Mouse (Mus musculus) forebrain, embryonic 12.5 days (tissue): ENCODE measurements around the gene Rps2. TPM values are rescaled to one million over a fixed set of nuclear protein-coding genes. Genes with fewer than 3 reads are reported as not detected.

Source experiments
- ATAC-seq: fragments of 200-750 bp; cut with Nextera tagmentation; 2 replicates; pipeline ENCODE4 v1.8.0; 2017; ENCODE audit warnings: moderate TSS enrichment; ENCODE audit not compliant: low FRiP score
- H3K27ac ChIP-seq: fragments of 300-500 bp; sonication (generic); 2 replicates; pipeline ENCODE4 v1.5.1; 2016; ENCODE audit warnings: mild to moderate bottlenecking
- H3K27me3 ChIP-seq: fragments of 300-500 bp; sonication (generic); 2 replicates; pipeline ENCODE4 v1.6.1; 2016; ENCODE audit warnings: mild to moderate bottlenecking
- H3K36me3 ChIP-seq: fragments of 300-500 bp; sonication (generic); replicated peaks from 2 replicates; pipeline ENCODE4 v1.6.1; 2016; ENCODE audit warnings: mild to moderate bottlenecking
- H3K4me1 ChIP-seq: fragments of 300-500 bp; sonication (generic); 2 replicates; pipeline ENCODE4 v1.6.1; 2016
- H3K4me2 ChIP-seq: fragments of 300-500 bp; sonication (generic); 2 replicates; pipeline ENCODE4 v1.6.1; 2016; ENCODE audit warnings: mild to moderate bottlenecking, moderate library complexity
- H3K4me3 ChIP-seq: fragments of 300-500 bp; sonication (generic); replicated peaks from 2 replicates; pipeline ENCODE4 v1.5.1; 2016; ENCODE audit warnings: mild to moderate bottlenecking
- H3K9ac ChIP-seq: fragments of 300-500 bp; sonication (generic); 2 replicates; pipeline ENCODE4 v1.6.1; 2016; ENCODE audit warnings: mild to moderate bottlenecking
- H3K9me3 ChIP-seq: fragments of 300-500 bp; sonication (generic); 2 replicates; pipeline ENCODE4 v1.6.1; 2016
- WGBS: fragments of 180-500 bp; shearing (Covaris S2); methylation state at CpG from one replicate; pipeline ENCODE4 v1.1.7; 2016; 5-methylcytosine and 5-hydroxymethylcytosine counted together
- polyA plus RNA-seq: library from polyadenylated mRNA; unstranded; fragments of >200 nt; fragmentation: Nextera tagmentation; extraction: Ambion mirVana; gene quantifications from 2 replicates; pipeline ENCODE4 v1.2.1, GENCODE M21; 2016

The Rps2 gene
- polyA plus RNA-seq, 1 experiment from 2014 or later, result 1,025 TPM

GRCm38 (mm10) chr17:24724184-24724583 lies 6.3 kb downstream of the Rps2 start, which contains the start of gene Ndufb10:
Gene Ndufb10 (minus strand): TSS chr17:24724478.
- Histone ChIP-seq H3K27ac (peak within 1 kb of the TSS; percentile 72), H3K9ac (peak within 1 kb of the TSS; percentile 87), H3K27me3 (peaks cover 6% of the 10 kb centered on the region; the same call in 1 of the 2 replicates), H3K4me3 (peak within 1 kb of the TSS; percentile 73), H3K4me2 (peak within 1 kb of the TSS; percentile 74), H3K9me3 (no peaks in the 10 kb centered on the region), H3K4me1 (peaks cover 35% of the 10 kb centered on the region), H3K36me3 (peaks cover 16% of the 10 kb centered on the region)
- ATAC-seq, result peak; percentile 79
- under 1% methylated on average over 30 of the region's 30 CpGs for whole genome bisulfite sequencing

- peaks cover 10% of the 10 kb centered on the region; the same call in 1 of the 2 replicates for H3K27me3 ChIP-seq
- no peak overlapping the region for H3K9ac ChIP-seq
- H3K36me3 ChIP-seq, result peaks cover 16% of the 10 kb centered on the region
- no peak overlapping the region for H3K4me3 ChIP-seq
- no peak for ATAC-seq
- H3K27ac ChIP-seq, result no peak overlapping the region
- H3K9me3 ChIP-seq, result no peaks in the 10 kb centered on the region
- 82% methylated on average over 3 of the region's 3 CpGs for WGBS
- no peak overlapping the region for H3K4me2 ChIP-seq
- peaks cover 31% of the 10 kb centered on the region for H3K4me1 ChIP-seq
Observed at GRCm38 (mm10) chr17:24725637-24726390, 7.9 kb downstream of the Rps2 start.

GRCm38 (mm10) chr17:24727618-24728017 lies 9.7 kb downstream of the Rps2 start, which contains the start of gene Rpl3l:
Gene Rpl3l (plus strand): TSS chr17:24727820.
- ATAC-seq, result no peak
- Histone ChIP-seq H3K4me3 (no peak within 1 kb of the TSS), H3K27ac (no peak within 1 kb of the TSS), H3K9ac (no peak within 1 kb of the TSS), H3K9me3 (no peaks in the 10 kb centered on the region), H3K27me3 (peaks cover 10% of the 10 kb centered on the region; the same call in 1 of the 2 replicates), H3K4me2 (no peak within 1 kb of the TSS), H3K36me3 (0 out of 2 replicates have a peak, but pooled peaks cover under 1% of the 10 kb centered on the region), H3K4me1 (peaks cover 16% of the 10 kb centered on the region)
- 87% methylated on average over 2 of the region's 2 CpGs for WGBS

- H3K27ac ChIP-seq, result no peak overlapping the region
- H3K4me1 ChIP-seq, result peaks cover 10% of the 10 kb centered on the region
- H3K4me3 ChIP-seq, result no peak overlapping the region
- no peaks in the 10 kb centered on the region for H3K36me3 ChIP-seq
- H3K27me3 ChIP-seq, result peaks cover 10% of the 10 kb centered on the region; the same call in 1 of the 2 replicates
- no peak overlapping the region for H3K9ac ChIP-seq
- ATAC-seq, result no peak
- H3K9me3 ChIP-seq, result no peaks in the 10 kb centered on the region
- 77% methylated on average over 17 of the region's 17 CpGs for WGBS
- H3K4me2 ChIP-seq, result no peak overlapping the region
Observed at GRCm38 (mm10) chr17:24728184-24728583, 10.3 kb downstream of the Rps2 start.

GRCm38 (mm10) chr17:24729067-24729466 lies 11.2 kb downstream of the Rps2 start:
- no peak overlapping the region for H3K27ac ChIP-seq
- H3K27me3 ChIP-seq, result peaks cover 10% of the 10 kb centered on the region; the same call in 1 of the 2 replicates
- no peaks in the 10 kb centered on the region for H3K36me3 ChIP-seq
- H3K4me2 ChIP-seq, result no peak overlapping the region
- ATAC-seq, result no peak
- no peaks in the 10 kb centered on the region for H3K9me3 ChIP-seq
- H3K4me1 ChIP-seq, result 0 out of 2 replicates have a peak, but pooled peaks cover 3% of the 10 kb centered on the region
- H3K4me3 ChIP-seq, result no peak overlapping the region
- 85% methylated on average over 6 of the region's 6 CpGs for WGBS
- H3K9ac ChIP-seq, result no peak overlapping the region

GRCm38 (mm10) chr17:24730787-24731186 lies 12.9 kb downstream of the Rps2 start:
- H3K9me3 ChIP-seq, result no peaks in the 10 kb centered on the region
- no peak overlapping the region for H3K4me3 ChIP-seq
- no peaks in the 10 kb centered on the region for H3K36me3 ChIP-seq
- H3K9ac ChIP-seq, result no peak overlapping the region
- WGBS, result 84% methylated on average over 14 of the region's 14 CpGs
- no peak for ATAC-seq
- no peak overlapping the region for H3K4me2 ChIP-seq
- H3K27ac ChIP-seq, result no peak overlapping the region
- peaks cover 2% of the 10 kb centered on the region for H3K4me1 ChIP-seq
- peaks cover 15% of the 10 kb centered on the region for H3K27me3 ChIP-seq

- 83% methylated on average over 12 of the region's 12 CpGs for WGBS
- Histone ChIP-seq H3K27ac (no peak overlapping the region), H3K4me1 (peaks cover 15% of the 10 kb centered on the region), H3K9me3 (no peaks in the 10 kb centered on the region), H3K27me3 (peaks cover 14% of the 10 kb centered on the region), H3K4me2 (no peak overlapping the region), H3K36me3 (no peaks in the 10 kb centered on the region), H3K4me3 (no peak overlapping the region), H3K9ac (no peak overlapping the region)
- no peak for ATAC-seq
Observed at GRCm38 (mm10) chr17:24732233-24732935, 14.5 kb downstream of the Rps2 start.

GRCm38 (mm10) chr17:24733434-24734050 lies 15.6 kb downstream of the Rps2 start:
- H3K9me3 ChIP-seq, result no peaks in the 10 kb centered on the region
- no peak overlapping the region for H3K4me3 ChIP-seq
- peaks cover 9% of the 10 kb centered on the region for H3K27me3 ChIP-seq
- H3K4me1 ChIP-seq, result peaks cover 17% of the 10 kb centered on the region
- H3K4me2 ChIP-seq, result no peak overlapping the region
- no peak for ATAC-seq
- H3K27ac ChIP-seq, result no peak overlapping the region
- H3K9ac ChIP-seq, result no peak overlapping the region
- 88% methylated on average over 21 of the region's 21 CpGs for WGBS
- H3K36me3 ChIP-seq, result no peaks in the 10 kb centered on the region

GRCm38 (mm10) chr17:24734513-24734912 lies 16.6 kb downstream of the Rps2 start:
- Histone ChIP-seq H3K4me2 (no peak overlapping the region), H3K9me3 (no peaks in the 10 kb centered on the region), H3K27me3 (peaks cover 8% of the 10 kb centered on the region), H3K27ac (no peak overlapping the region), H3K36me3 (no peaks in the 10 kb centered on the region), H3K9ac (no peak overlapping the region), H3K4me3 (no peak overlapping the region), H3K4me1 (peaks cover 17% of the 10 kb centered on the region)
- no peak for ATAC-seq
- 85% methylated on average over 1 of the region's 1 CpGs for WGBS

- peaks cover 5% of the 10 kb centered on the region; the same call in 1 of the 2 replicates for H3K27me3 ChIP-seq
- H3K4me2 ChIP-seq, result no peak overlapping the region
- no peaks in the 10 kb centered on the region for H3K36me3 ChIP-seq
- H3K4me1 ChIP-seq, result peaks cover 17% of the 10 kb centered on the region
- no peak overlapping the region for H3K9ac ChIP-seq
- no peaks in the 10 kb centered on the region for H3K9me3 ChIP-seq
- no peak for ATAC-seq
- 89% methylated on average over 7 of the region's 7 CpGs for WGBS
- peak overlapping the region; percentile 60; the same call in 1 of the 2 replicates for H3K27ac ChIP-seq
- no peak overlapping the region for H3K4me3 ChIP-seq
Observed at GRCm38 (mm10) chr17:24735446-24735845, 17.5 kb downstream of the Rps2 start.

- H3K27ac ChIP-seq, result peak within 1 kb of the TSS; percentile 60
- ATAC-seq, result peak; percentile 97
Observed at GRCm38 (mm10) chr17:24736330-24737051, 18.6 kb downstream of the Rps2 start, which contains the start of gene Msrb1. Gene Msrb1 (plus strand): TSS chr17:24736642.

More at GRCm38 (mm10) chr17:24736330-24737051, 18.6 kb downstream of the Rps2 start, which contains the start of gene Msrb1:
- Histone ChIP-seq H3K9me3 (no peaks in the 10 kb centered on the region), H3K4me1 (peaks cover 17% of the 10 kb centered on the region), H3K9ac (peak within 1 kb of the TSS; percentile 69), H3K4me3 (peak within 1 kb of the TSS; percentile 55), H3K36me3 (no peaks in the 10 kb centered on the region), H3K4me2 (peak within 1 kb of the TSS; percentile 88), H3K27me3 (peaks cover 5% of the 10 kb centered on the region; the same call in 1 of the 2 replicates)
- 1% methylated on average over 29 of the region's 29 CpGs for WGBS
